Comparison of ENCODE assay signal across 8 mouse cellular contexts in genomic region chr3:80058722-80059121, GRCm38 (mm10).
A peak's percentile ranks its signal among the peaks of the same experiment; 100 is the strongest.
DNase-seq lines count a peak whose midpoint lies in the region; ATAC-seq and TF ChIP-seq lines count a peak whose summit lies in the region.

No protein-coding gene starts in this region.

- DNase-seq in forebrain, embryonic 11.5 days (ENCODE audit: low spot score) = no peak
- DNase-seq in forebrain, embryonic 10.5 days (ENCODE audit: extremely low spot score, low spot score) = no peak
- DNase-seq in urinary bladder, adult 18-20 months (ENCODE audit: low spot score in 2 of 2) = peak; percentile 10 to 18
- DNase-seq in urinary bladder, postnatal 4 days (ENCODE audit: low spot score in 2 of 2) = no peak
- DNase-seq in embryonic facial prominence, embryonic 11.5 days (ENCODE audit: low spot score) = peak; percentile 65
- DNase-seq in liver, postnatal 0 days = peak; percentile 46
- DNase-seq in stomach, postnatal 0 days (ENCODE audit: low spot score) = peak; percentile 42

- TF ChIP-seq EP300 in liver, postnatal 0 days (IDR thresholded peaks at IDR 0.05; ENCODE audit: low read depth) = no peak
- no peak for TF ChIP-seq EP300 in stomach, postnatal 0 days (optimal IDR thresholded peaks at IDR 0.05)

- H3K9me3 ChIP-seq in forebrain, embryonic 11.5 days (ENCODE audit: control insufficient read depth, low read length) = no peaks in the 10 kb centered on the region
- H3K9me3 ChIP-seq in forebrain, embryonic 10.5 days = no peaks in the 10 kb centered on the region
- no peaks in the 10 kb centered on the region for H3K9me3 ChIP-seq in embryonic facial prominence, embryonic 11.5 days (replicated peaks; ENCODE audit: control insufficient read depth, low read length)
- no peaks in the 10 kb centered on the region for H3K9me3 ChIP-seq in hindbrain, embryonic 15.5 days
- no peaks in the 10 kb centered on the region for H3K9me3 ChIP-seq in liver, postnatal 0 days (ENCODE audit: low read length)
- no peaks in the 10 kb centered on the region for H3K9me3 ChIP-seq in stomach, postnatal 0 days (ENCODE audit: control insufficient read depth, low read length)

- H3K27me3 ChIP-seq in forebrain, embryonic 11.5 days (ENCODE audit: control insufficient read depth, insufficient read depth, low read length) = no peaks in the 10 kb centered on the region
- no peaks in the 10 kb centered on the region for H3K27me3 ChIP-seq in forebrain, embryonic 10.5 days (ENCODE audit: poor library complexity, severe bottlenecking)
- no peaks in the 10 kb centered on the region for H3K27me3 ChIP-seq in embryonic facial prominence, embryonic 11.5 days (ENCODE audit: control insufficient read depth, insufficient read depth, low read length)
- no peaks in the 10 kb centered on the region for H3K27me3 ChIP-seq in hindbrain, embryonic 15.5 days
- no peaks in the 10 kb centered on the region for H3K27me3 ChIP-seq in liver, postnatal 0 days (ENCODE audit: insufficient read depth, low read length)
- H3K27me3 ChIP-seq in stomach, postnatal 0 days (ENCODE audit: control insufficient read depth, insufficient read depth, low read length) = no peaks in the 10 kb centered on the region

- 48% methylated on average over 2 of the region's 2 CpGs for WGBS in forebrain, embryonic 11.5 days
- WGBS in forebrain, embryonic 10.5 days = 56% methylated on average over 2 of the region's 2 CpGs
- 53% methylated on average over 2 of the region's 2 CpGs for WGBS in embryonic facial prominence, embryonic 11.5 days
- 36% methylated on average over 2 of the region's 2 CpGs for WGBS in hindbrain, embryonic 15.5 days
- 26% methylated on average over 2 of the region's 2 CpGs for WGBS in liver, postnatal 0 days (ENCODE audit: insufficient replicate concordance)
- WGBS in stomach, postnatal 0 days = 36% methylated on average over 2 of the region's 2 CpGs

- peak; percentile 62 for TF ChIP-seq CTCF in liver, postnatal 0 days (IDR thresholded peaks at IDR 0.05; ENCODE audit: low read depth)
- peak; percentile 83 for TF ChIP-seq CTCF in stomach, postnatal 0 days (IDR thresholded peaks at IDR 0.05; ENCODE audit: low read depth)

- H3K4me1 ChIP-seq in forebrain, embryonic 11.5 days (replicated peaks; ENCODE audit: control insufficient read depth, insufficient read depth, low read length) = no peaks in the 10 kb centered on the region
- no peaks in the 10 kb centered on the region for H3K4me1 ChIP-seq in forebrain, embryonic 10.5 days
- H3K4me1 ChIP-seq in embryonic facial prominence, embryonic 11.5 days (ENCODE audit: control insufficient read depth, insufficient read depth, low read length) = no peaks in the 10 kb centered on the region
- H3K4me1 ChIP-seq in hindbrain, embryonic 15.5 days (replicated peaks) = no peaks in the 10 kb centered on the region
- H3K4me1 ChIP-seq in liver, postnatal 0 days (ENCODE audit: insufficient read depth) = peaks cover 5% of the 10 kb centered on the region
- no peaks in the 10 kb centered on the region for H3K4me1 ChIP-seq in stomach, postnatal 0 days (replicated peaks; ENCODE audit: control insufficient read depth, insufficient read depth)

- H3K4me2 ChIP-seq in forebrain, embryonic 11.5 days (ENCODE audit: low read depth, low read length, severe bottlenecking) = no peak overlapping the region
- H3K4me2 ChIP-seq in embryonic facial prominence, embryonic 11.5 days (ENCODE audit: low read depth, low read length) = no peak overlapping the region
- no peak overlapping the region for H3K4me2 ChIP-seq in hindbrain, embryonic 15.5 days
- no peak overlapping the region for H3K4me2 ChIP-seq in liver, postnatal 0 days (ENCODE audit: low read depth, low read length)
- H3K4me2 ChIP-seq in stomach, postnatal 0 days (replicated peaks; ENCODE audit: low read depth) = no peak overlapping the region

- no peak overlapping the region for H3K27ac ChIP-seq in forebrain, embryonic 11.5 days (ENCODE audit: low read depth, low read length)
- H3K27ac ChIP-seq in forebrain, embryonic 10.5 days = no peak overlapping the region
- H3K27ac ChIP-seq in embryonic facial prominence, embryonic 11.5 days (replicated peaks; ENCODE audit: low read depth, low read length) = no peak overlapping the region
- no peak overlapping the region for H3K27ac ChIP-seq in hindbrain, embryonic 15.5 days (replicated peaks)
- H3K27ac ChIP-seq in liver, postnatal 0 days (ENCODE audit: low read depth) = no peak overlapping the region
- H3K27ac ChIP-seq in stomach, postnatal 0 days (replicated peaks) = no peak overlapping the region

- no peak overlapping the region for H3K9ac ChIP-seq in forebrain, embryonic 11.5 days (ENCODE audit: low read length)
- no peak overlapping the region for H3K9ac ChIP-seq in embryonic facial prominence, embryonic 11.5 days (replicated peaks; ENCODE audit: low read length)
- no peak overlapping the region for H3K9ac ChIP-seq in hindbrain, embryonic 15.5 days
- H3K9ac ChIP-seq in liver, postnatal 0 days (replicated peaks) = no peak overlapping the region
- no peak overlapping the region for H3K9ac ChIP-seq in stomach, postnatal 0 days (ENCODE audit: low read length)

- H3K4me3 ChIP-seq in forebrain, embryonic 11.5 days (ENCODE audit: low read depth, low read length) = no peak overlapping the region
- no peak overlapping the region for H3K4me3 ChIP-seq in forebrain, embryonic 10.5 days
- H3K4me3 ChIP-seq in embryonic facial prominence, embryonic 11.5 days (ENCODE audit: low read depth, low read length) = no peak overlapping the region
- no peak overlapping the region for H3K4me3 ChIP-seq in hindbrain, embryonic 15.5 days
- no peak overlapping the region for H3K4me3 ChIP-seq in liver, postnatal 0 days (ENCODE audit: low read depth, low read length)
- H3K4me3 ChIP-seq in stomach, postnatal 0 days (ENCODE audit: low read depth, low read length) = no peak overlapping the region

- no peaks in the 10 kb centered on the region for H3K36me3 ChIP-seq in forebrain, embryonic 11.5 days (ENCODE audit: control insufficient read depth, insufficient read depth, low read length)
- H3K36me3 ChIP-seq in forebrain, embryonic 10.5 days (replicated peaks) = no peaks in the 10 kb centered on the region
- no peaks in the 10 kb centered on the region for H3K36me3 ChIP-seq in embryonic facial prominence, embryonic 11.5 days (replicated peaks; ENCODE audit: control insufficient read depth, insufficient read depth, low read depth, low read length)
- H3K36me3 ChIP-seq in hindbrain, embryonic 15.5 days = no peaks in the 10 kb centered on the region
- no peaks in the 10 kb centered on the region for H3K36me3 ChIP-seq in liver, postnatal 0 days (replicated peaks; ENCODE audit: insufficient read depth, low read length)
- H3K36me3 ChIP-seq in stomach, postnatal 0 days (ENCODE audit: control insufficient read depth, insufficient read depth, low read length) = no peaks in the 10 kb centered on the region

- 0 out of 2 replicates have a peak, but pooled peaks have one; percentile 27 for ATAC-seq in forebrain, embryonic 11.5 days (replicated peaks; ENCODE audit: low FRiP score)
- ATAC-seq in embryonic facial prominence, embryonic 11.5 days (replicated peaks; ENCODE audit: insufficient number of reproducible peaks, low FRiP score, low TSS enrichment, low read depth) = no peak
- ATAC-seq in hindbrain, embryonic 15.5 days (ENCODE audit: low FRiP score, low read depth) = peak; percentile 63; the same call in 1 of the 2 replicates
- ATAC-seq in liver, postnatal 0 days = no peak
- no peak for ATAC-seq in stomach, postnatal 0 days (ENCODE audit: low FRiP score, low TSS enrichment)

Comparison
In these comparisons a context has a peak if more than half of its experiments do, and no peak if none do; other contexts are left out.
1. DNase-seq: peak in urinary bladder, adult 18-20 months (2 of 2), embryonic facial prominence, embryonic 11.5 days (single experiment), liver, postnatal 0 days (single experiment) and stomach, postnatal 0 days (single experiment); none in forebrain, embryonic 11.5 days (single experiment), forebrain, embryonic 10.5 days (single experiment) and urinary bladder, postnatal 4 days (0 of 2).
2. ATAC-seq: peak in forebrain, embryonic 11.5 days (single experiment) and hindbrain, embryonic 15.5 days (single experiment); none in embryonic facial prominence, embryonic 11.5 days (single experiment), liver, postnatal 0 days (single experiment) and stomach, postnatal 0 days (single experiment).